Mouse (Mus musculus): ENCODE results near the gene Treml2. TPM values are rescaled to one million over a fixed set of nuclear protein-coding genes. Genes with fewer than 3 reads are reported as not detected.
"Not testable (repeated sequence)": the region's sequence is repeated elsewhere in the genome, so short reads cannot be mapped to it uniquely, and the experiment has no call there.

Treml2 gene
- polyA plus RNA-seq, 1 experiment: 0.70 TPM

- H3K4me1 ChIP-seq (ENCODE audit: control insufficient read depth, insufficient read depth, low read length): peaks cover 7% of the 10 kb centered on the region
- no peak overlapping the region for H3K4me3 ChIP-seq (ENCODE audit: low read depth, low read length)
- TF ChIP-seq POLR2A (IDR thresholded peaks at IDR 0.05; ENCODE audit: insufficient read depth, low read length) (no peak), EP300 (IDR thresholded peaks at IDR 0.05; ENCODE audit: insufficient read depth, low read depth, low read length) (no peak), CTCF (IDR thresholded peaks at IDR 0.05; ENCODE audit: low read depth, low read length) (no peak)
Observed at GRCm38 (mm10) chr17:48299756-48300155, 458 bp downstream of the Treml2 start.

GRCm38 (mm10) chr17:48300199-48300598 is 901 bp downstream of the Treml2 start:
- no peaks in the 10 kb centered on the region for H3K36me3 ChIP-seq (ENCODE audit: control insufficient read depth, insufficient read depth, low read length, poor library complexity, severe bottlenecking)
- no peaks in the 10 kb centered on the region for H3K9me3 ChIP-seq (replicated peaks; ENCODE audit: control insufficient read depth, insufficient read depth, low read length, poor library complexity, severe bottlenecking)
- peak overlapping the region; percentile 26; the same call in 1 of the 2 replicates for H3K27ac ChIP-seq (ENCODE audit: insufficient read depth, low read length)
- no peak overlapping the region for H3K4me3 ChIP-seq (ENCODE audit: low read depth, low read length)
- TF ChIP-seq CTCF (IDR thresholded peaks at IDR 0.05; ENCODE audit: low read depth, low read length) (no peak), EP300 (IDR thresholded peaks at IDR 0.05; ENCODE audit: insufficient read depth, low read depth, low read length) (0 out of 2 replicates have a peak, but pooled peaks have one; percentile 9)
- H3K4me1 ChIP-seq (ENCODE audit: control insufficient read depth, insufficient read depth, low read length): peaks cover 7% of the 10 kb centered on the region
- H3K27me3 ChIP-seq (ENCODE audit: control insufficient read depth, insufficient read depth, low read length, poor library complexity, severe bottlenecking): no peaks in the 10 kb centered on the region
- H3K9ac ChIP-seq (ENCODE audit: low read depth, poor library complexity, severe bottlenecking): no peak overlapping the region

More at GRCm38 (mm10) chr17:48299756-48300155, 458 bp downstream of the Treml2 start:
- Histone ChIP-seq H3K27ac (ENCODE audit: insufficient read depth, low read length) (peak overlapping the region; percentile 26), H3K9me3 (replicated peaks; ENCODE audit: control insufficient read depth, insufficient read depth, low read length, poor library complexity, severe bottlenecking) (no peaks in the 10 kb centered on the region), H3K36me3 (ENCODE audit: control insufficient read depth, insufficient read depth, low read length, poor library complexity, severe bottlenecking) (no peaks in the 10 kb centered on the region), H3K9ac (ENCODE audit: low read depth, poor library complexity, severe bottlenecking) (no peak overlapping the region), H3K27me3 (ENCODE audit: control insufficient read depth, insufficient read depth, low read length, poor library complexity, severe bottlenecking) (no peaks in the 10 kb centered on the region)

- Histone ChIP-seq H3K36me3 (ENCODE audit: control insufficient read depth, insufficient read depth, low read length, poor library complexity, severe bottlenecking) (no peaks in the 10 kb centered on the region), H3K9ac (ENCODE audit: low read depth, poor library complexity, severe bottlenecking) (no peak overlapping the region), H3K27me3 (ENCODE audit: control insufficient read depth, insufficient read depth, low read length, poor library complexity, severe bottlenecking) (no peaks in the 10 kb centered on the region), H3K4me3 (ENCODE audit: low read depth, low read length) (no peak overlapping the region), H3K4me1 (ENCODE audit: control insufficient read depth, insufficient read depth, low read length) (peaks cover 7% of the 10 kb centered on the region), H3K9me3 (replicated peaks; ENCODE audit: control insufficient read depth, insufficient read depth, low read length, poor library complexity, severe bottlenecking) (no peaks in the 10 kb centered on the region), H3K27ac (ENCODE audit: insufficient read depth, low read length) (no peak overlapping the region)
- TF ChIP-seq EP300 (IDR thresholded peaks at IDR 0.05; ENCODE audit: insufficient read depth, low read depth, low read length) (no peak), CTCF (IDR thresholded peaks at IDR 0.05; ENCODE audit: low read depth, low read length) (no peak), POLR2A (IDR thresholded peaks at IDR 0.05; ENCODE audit: insufficient read depth, low read length) (no peak)
Observed at GRCm38 (mm10) chr17:48300861-48301260, 1.6 kb downstream of the Treml2 start.

- no peaks in the 10 kb centered on the region for H3K27me3 ChIP-seq (ENCODE audit: control insufficient read depth, insufficient read depth, low read length, poor library complexity, severe bottlenecking)
- no peaks in the 10 kb centered on the region for H3K36me3 ChIP-seq (ENCODE audit: control insufficient read depth, insufficient read depth, low read length, poor library complexity, severe bottlenecking)
- H3K4me1 ChIP-seq (ENCODE audit: control insufficient read depth, insufficient read depth, low read length): peaks cover 7% of the 10 kb centered on the region
- H3K27ac ChIP-seq (ENCODE audit: insufficient read depth, low read length): no peak overlapping the region
- no peak overlapping the region for H3K9ac ChIP-seq (ENCODE audit: low read depth, poor library complexity, severe bottlenecking)
- H3K9me3 ChIP-seq (replicated peaks; ENCODE audit: control insufficient read depth, insufficient read depth, low read length, poor library complexity, severe bottlenecking): no peaks in the 10 kb centered on the region
- no peak overlapping the region for H3K4me3 ChIP-seq (ENCODE audit: low read depth, low read length)
- no peak for TF ChIP-seq EP300 (IDR thresholded peaks at IDR 0.05; ENCODE audit: insufficient read depth, low read depth, low read length)
- no peak for TF ChIP-seq POLR2A (IDR thresholded peaks at IDR 0.05; ENCODE audit: insufficient read depth, low read length)
- no peak for TF ChIP-seq CTCF (IDR thresholded peaks at IDR 0.05; ENCODE audit: low read depth, low read length)
Observed at GRCm38 (mm10) chr17:48301792-48302191, 2.5 kb downstream of the Treml2 start.

GRCm38 (mm10) chr17:48312124-48312523 is 12.8 kb downstream of the Treml2 start:
- Histone ChIP-seq H3K27ac (ENCODE audit: insufficient read depth, low read length) (no peak overlapping the region), H3K4me3 (ENCODE audit: low read depth, low read length) (no peak overlapping the region), H3K9ac (ENCODE audit: low read depth, poor library complexity, severe bottlenecking) (no peak overlapping the region), H3K27me3 (ENCODE audit: control insufficient read depth, insufficient read depth, low read length, poor library complexity, severe bottlenecking) (no peaks in the 10 kb centered on the region), H3K4me1 (ENCODE audit: control insufficient read depth, insufficient read depth, low read length) (no peaks in the 10 kb centered on the region), H3K9me3 (replicated peaks; ENCODE audit: control insufficient read depth, insufficient read depth, low read length, poor library complexity, severe bottlenecking) (no peaks in the 10 kb centered on the region), H3K36me3 (ENCODE audit: control insufficient read depth, insufficient read depth, low read length, poor library complexity, severe bottlenecking) (no peaks in the 10 kb centered on the region)
- TF ChIP-seq EP300 (IDR thresholded peaks at IDR 0.05; ENCODE audit: insufficient read depth, low read depth, low read length): no peak

- not testable (repeated sequence) for H3K36me3 ChIP-seq (ENCODE audit: control insufficient read depth, insufficient read depth, low read length, poor library complexity, severe bottlenecking); H3K27me3 ChIP-seq (ENCODE audit: control insufficient read depth, insufficient read depth, low read length, poor library complexity, severe bottlenecking); H3K4me1 ChIP-seq (ENCODE audit: control insufficient read depth, insufficient read depth, low read length); H3K9ac ChIP-seq (ENCODE audit: low read depth, poor library complexity, severe bottlenecking); H3K27ac ChIP-seq (ENCODE audit: insufficient read depth, low read length); H3K9me3 ChIP-seq (replicated peaks; ENCODE audit: control insufficient read depth, insufficient read depth, low read length, poor library complexity, severe bottlenecking); H3K4me3 ChIP-seq (ENCODE audit: low read depth, low read length)
Observed at GRCm38 (mm10) chr17:48315905-48316579, 16.7 kb downstream of the Treml2 start, which contains the start of gene B430306N03Rik. B430306N03Rik (plus strand) TSS chr17:48316141.
